Mouse (Mus musculus): ENCODE data around the gene Ptprr.

DNA sequence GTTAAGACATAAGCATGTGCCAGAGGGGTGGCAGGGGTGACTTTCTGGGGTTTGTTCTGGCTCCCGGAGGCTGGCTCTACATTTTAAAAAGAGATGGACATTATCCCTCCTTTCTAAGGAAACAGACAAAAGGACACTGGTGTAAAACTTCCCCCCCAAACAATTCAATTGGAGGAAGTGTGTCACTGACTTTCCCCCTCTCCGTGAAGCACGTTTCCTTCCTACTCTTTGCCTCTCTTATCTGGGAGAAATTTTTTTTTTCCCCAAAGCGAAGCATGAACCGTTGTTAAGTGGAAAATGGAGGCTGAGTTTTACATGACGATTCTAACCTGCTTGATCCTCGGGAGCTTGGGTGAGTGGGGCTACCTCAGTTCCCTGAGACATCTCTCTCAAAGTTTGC, 257.3 kb downstream of the Ptprr start, which contains the start of gene Ptprb:
- TF ChIP-seq CTCF (IDR thresholded peaks at IDR 0.05), result no peak
- peak; percentile 39; the same call in 1 of the 2 replicates for TF ChIP-seq POLR2A (IDR thresholded peaks at IDR 0.05; ENCODE audit: insufficient read depth, low read depth, low read length)
- TF ChIP-seq EP300 (IDR thresholded peaks at IDR 0.05; ENCODE audit: insufficient read depth, low read depth, low read length), result no peak

Data from heart, adult 2 months (tissue).